Mouse (Mus musculus): ENCODE data around the gene Tns3. TPM values are rescaled to one million over a fixed set of nuclear protein-coding genes. Genes with fewer than 3 reads are reported as not detected.

Gene Tns3
- polyA plus RNA-seq (2015; fragmentation: Nextera tagmentation; extraction: Ambion mirVana) = 13.2 and 16.6 TPM in 2 replicates

GRCm38 (mm10) chr11:8664393-8664743 lies at the start of gene Tns3:
Tns3 (minus strand) TSS chr11:8664535.

All from adrenal gland, postnatal 0 days (tissue).